Mouse (Mus musculus) urinary bladder, postnatal 10 days (tissue): ENCODE measurements around the gene Dnajb2.

Experiments
- DNase-seq: peaks from one replicate; pipeline ENCODE4 v3.0.0; 2022; ENCODE audit warnings: low spot score

Gene Dnajb2

DNA sequence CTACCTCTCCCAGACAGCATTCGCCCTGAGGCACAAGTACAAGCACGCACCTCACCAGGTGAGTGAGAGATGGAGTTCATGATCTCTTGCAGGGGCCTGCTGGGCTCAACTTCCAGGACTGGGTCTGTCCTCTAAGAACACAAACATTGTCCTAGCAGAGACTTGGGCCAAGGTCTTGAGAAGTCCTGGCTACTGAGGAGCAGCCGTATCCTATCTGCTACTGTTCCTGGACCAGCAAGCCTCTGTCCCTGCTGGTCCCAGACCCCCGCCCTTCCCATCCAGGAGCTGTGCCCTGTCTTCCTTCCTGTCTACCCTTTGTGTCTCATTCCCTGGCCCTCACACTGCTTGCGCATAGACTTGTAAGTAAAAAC lies 57.1 kb downstream of the Dnajb2 start:
- DNase-seq = no peak

DNA sequence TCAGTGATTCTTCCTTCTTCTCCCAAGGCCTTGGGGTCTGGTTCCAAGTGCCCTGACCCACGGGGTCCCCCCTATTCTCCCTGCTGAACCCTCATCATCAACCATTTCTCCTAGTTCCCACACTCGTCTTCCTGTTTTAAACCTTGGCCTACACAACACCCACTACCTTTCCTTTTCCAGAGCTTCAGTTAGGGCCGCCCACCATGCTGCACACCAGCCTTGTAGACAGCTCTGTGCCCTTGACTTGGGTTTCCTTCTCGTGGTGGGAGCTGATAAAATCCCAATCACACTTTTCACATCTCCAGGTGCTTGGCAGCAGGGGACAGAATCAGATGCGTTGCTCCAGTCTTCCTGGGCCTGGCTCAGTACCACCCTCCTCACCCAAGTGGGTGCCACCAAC lies 58.1 kb downstream of the Dnajb2 start:
- no peak for DNase-seq
